ENCODE assay signal across 9 mouse cellular contexts in the genomic region with DNA sequence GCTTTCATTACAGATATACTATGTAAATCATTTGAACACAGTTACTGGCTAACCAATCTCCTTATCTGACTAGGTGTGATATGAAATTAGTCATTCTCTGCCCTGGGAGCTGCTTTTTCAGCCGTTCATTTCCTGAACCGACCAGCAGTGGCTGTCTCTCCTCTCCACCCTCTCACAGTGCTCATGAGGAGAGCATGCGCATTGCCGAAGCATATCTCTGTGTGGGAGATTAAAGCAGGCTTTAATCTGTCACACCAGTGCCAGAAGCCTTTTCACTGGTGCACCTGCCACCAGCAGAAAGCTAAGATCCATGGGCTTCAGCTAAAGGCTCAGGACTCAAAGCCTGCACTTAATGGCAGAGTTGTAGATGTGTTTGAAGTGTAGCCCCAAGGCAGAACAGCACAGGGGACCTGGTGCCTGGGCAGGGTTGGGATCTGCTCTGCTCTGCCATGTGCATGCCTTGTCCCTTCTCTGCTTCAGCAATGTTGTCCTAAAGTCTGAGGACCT. TPM values are rescaled to one million over a fixed set of nuclear protein-coding genes. Genes with fewer than 3 reads are reported as not detected.
DNase-seq lines count a peak whose midpoint lies in the region; ATAC-seq lines count a peak whose summit lies in the region.
"Had no signal": no experiment of that assay in that cellular context is flagged by ENCODE, and none has a peak within 500 bp of the region (broad histone marks: within the 10 kb centered on the region; RNA-seq: fewer than 3 reads in every experiment).

No protein-coding gene starts in this region.

- 90% methylated on average over 4 of the region's 4 CpGs for WGBS in forebrain, embryonic 10.5 days
- 75% methylated on average over 4 of the region's 4 CpGs for WGBS in forebrain, embryonic 12.5 days
- 37% methylated on average over 4 of the region's 4 CpGs for WGBS in liver, embryonic 12.5 days (ENCODE audit: insufficient replicate concordance)
- WGBS in liver, embryonic 11.5 days = 52% methylated on average over 4 of the region's 4 CpGs
- WGBS in stomach, embryonic 15.5 days = 46% methylated on average over 4 of the region's 4 CpGs

- peaks cover 43% of the 10 kb centered on the region for H3K4me1 ChIP-seq in forebrain, embryonic 10.5 days
- H3K4me1 ChIP-seq in forebrain, embryonic 12.5 days = peaks cover 60% of the 10 kb centered on the region
- peaks cover 15% of the 10 kb centered on the region for H3K4me1 ChIP-seq in liver, embryonic 12.5 days
- H3K4me1 ChIP-seq in liver, embryonic 11.5 days (replicated peaks; ENCODE audit: control insufficient read depth, insufficient read depth, low read length) = 0 out of 2 replicates have a peak, but pooled peaks cover 3% of the 10 kb centered on the region
- peaks cover 47% of the 10 kb centered on the region for H3K4me1 ChIP-seq in stomach, embryonic 15.5 days

- ATAC-seq in forebrain, embryonic 12.5 days (ENCODE audit: low FRiP score) = no peak
- ATAC-seq in liver, embryonic 12.5 days = peak; percentile 36; the same call in 1 of the 2 replicates
- no peak for ATAC-seq in liver, embryonic 11.5 days (replicated peaks; ENCODE audit: low FRiP score)
- peak; percentile 85 for ATAC-seq in stomach, embryonic 15.5 days (ENCODE audit: insufficient read depth, low FRiP score, low read depth)

- H3K27me3 ChIP-seq in forebrain, embryonic 10.5 days (ENCODE audit: poor library complexity, severe bottlenecking) = no peaks in the 10 kb centered on the region
- H3K27me3 ChIP-seq in forebrain, embryonic 12.5 days = no peaks in the 10 kb centered on the region
- H3K27me3 ChIP-seq in liver, embryonic 12.5 days (replicated peaks) = no peaks in the 10 kb centered on the region
- H3K27me3 ChIP-seq in liver, embryonic 11.5 days (replicated peaks; ENCODE audit: control insufficient read depth, insufficient read depth, low read length) = no peaks in the 10 kb centered on the region
- H3K27me3 ChIP-seq in stomach, embryonic 15.5 days (replicated peaks) = no peaks in the 10 kb centered on the region

- no peak overlapping the region for H3K4me2 ChIP-seq in forebrain, embryonic 12.5 days
- no peak overlapping the region for H3K4me2 ChIP-seq in liver, embryonic 12.5 days
- no peak overlapping the region for H3K4me2 ChIP-seq in liver, embryonic 11.5 days
- no peak overlapping the region for H3K4me2 ChIP-seq in stomach, embryonic 15.5 days

- no peak overlapping the region for H3K9ac ChIP-seq in forebrain, embryonic 12.5 days
- no peak overlapping the region for H3K9ac ChIP-seq in liver, embryonic 12.5 days
- no peak overlapping the region for H3K9ac ChIP-seq in liver, embryonic 11.5 days (ENCODE audit: low read depth, low read length)
- H3K9ac ChIP-seq in stomach, embryonic 15.5 days = no peak overlapping the region

- no peak for DNase-seq in forebrain, embryonic 10.5 days (ENCODE audit: extremely low spot score, low spot score)
- no peak for DNase-seq in liver, embryonic 11.5 days (ENCODE audit: low spot score)
- peak; percentile 87 for DNase-seq in induced T-regulatory cell, adult 2 months (ENCODE audit: low read depth)
- DNase-seq in testis, postnatal 14 days (ENCODE audit: low spot score) = no peak
- no peak for DNase-seq in adrenal gland, postnatal 25 days
- DNase-seq: gastrocnemius, postnatal 10 days had no signal

- peaks cover 92% of the 10 kb centered on the region for H3K36me3 ChIP-seq in forebrain, embryonic 10.5 days (replicated peaks)
- H3K36me3 ChIP-seq in forebrain, embryonic 12.5 days (replicated peaks) = peaks cover 56% of the 10 kb centered on the region
- H3K36me3 ChIP-seq in liver, embryonic 12.5 days = peaks cover 36% of the 10 kb centered on the region
- H3K36me3 ChIP-seq in liver, embryonic 11.5 days (ENCODE audit: control insufficient read depth, insufficient read depth, low read length) = peaks cover 7% of the 10 kb centered on the region; the same call in 1 of the 2 replicates
- peaks cover 12% of the 10 kb centered on the region; the same call in 1 of the 2 replicates for H3K36me3 ChIP-seq in stomach, embryonic 15.5 days

- no peaks in the 10 kb centered on the region for H3K9me3 ChIP-seq in forebrain, embryonic 10.5 days
- no peaks in the 10 kb centered on the region for H3K9me3 ChIP-seq in forebrain, embryonic 12.5 days
- H3K9me3 ChIP-seq in liver, embryonic 12.5 days (replicated peaks) = no peaks in the 10 kb centered on the region
- H3K9me3 ChIP-seq in liver, embryonic 11.5 days (ENCODE audit: control insufficient read depth, low read length) = no peaks in the 10 kb centered on the region
- no peaks in the 10 kb centered on the region for H3K9me3 ChIP-seq in stomach, embryonic 15.5 days

- peak overlapping the region; percentile 63 for H3K27ac ChIP-seq in forebrain, embryonic 10.5 days
- no peak overlapping the region for H3K27ac ChIP-seq in forebrain, embryonic 12.5 days
- H3K27ac ChIP-seq in liver, embryonic 12.5 days = no peak overlapping the region
- no peak overlapping the region for H3K27ac ChIP-seq in liver, embryonic 11.5 days (ENCODE audit: low read depth, low read length)
- peak overlapping the region; percentile 89 for H3K27ac ChIP-seq in stomach, embryonic 15.5 days

- H3K4me3 ChIP-seq in forebrain, embryonic 10.5 days = no peak overlapping the region
- H3K4me3 ChIP-seq in forebrain, embryonic 12.5 days (replicated peaks) = no peak overlapping the region
- no peak overlapping the region for H3K4me3 ChIP-seq in liver, embryonic 12.5 days
- no peak overlapping the region for H3K4me3 ChIP-seq in liver, embryonic 11.5 days (ENCODE audit: low read depth, low read length)
- H3K4me3 ChIP-seq in stomach, embryonic 15.5 days (replicated peaks) = no peak overlapping the region

RNA-seq across cellular contexts. Expression of a gene that starts 42.8 kb away (rescaled TPM):
- polyA plus RNA-seq in forebrain, embryonic 10.5 days (2016; fragmentation: Nextera tagmentation; extraction: Ambion mirVana) = 3.6 and 4.4 TPM in 2 replicates
- polyA plus RNA-seq in forebrain, embryonic 12.5 days (2016; fragmentation: Nextera tagmentation; extraction: Ambion mirVana) = 2.9 and 4.5 TPM in 2 replicates
- polyA plus RNA-seq in liver, embryonic 12.5 days (2016; fragmentation: Nextera tagmentation; extraction: Ambion mirVana) = 0.28 and 0.46 TPM in 2 replicates
- 0.86 and 1.8 TPM in 2 replicates for polyA plus RNA-seq in liver, embryonic 11.5 days (2014; fragmentation: Nextera tagmentation; extraction: Ambion mirVana)
- polyA plus RNA-seq in stomach, embryonic 15.5 days (2015; fragmentation: Nextera tagmentation; extraction: Ambion mirVana) = 2.8 and 4.7 TPM in 2 replicates
- 33.9 and 35.3 TPM in 2 replicates for total RNA-seq in adrenal gland, postnatal 25 days (2021)

RNA-seq across cellular contexts. Expression of a gene that starts 42.9 kb away (rescaled TPM):
- 82.1 and 84.3 TPM in 2 replicates for polyA plus RNA-seq in forebrain, embryonic 10.5 days (2016; fragmentation: Nextera tagmentation; extraction: Ambion mirVana)
- polyA plus RNA-seq in forebrain, embryonic 12.5 days (2016; fragmentation: Nextera tagmentation; extraction: Ambion mirVana) = 113 and 124 TPM in 2 replicates
- polyA plus RNA-seq in liver, embryonic 12.5 days (2016; fragmentation: Nextera tagmentation; extraction: Ambion mirVana) = 21.8 and 24.0 TPM in 2 replicates
- 36.0 and 36.9 TPM in 2 replicates for polyA plus RNA-seq in liver, embryonic 11.5 days (2014; fragmentation: Nextera tagmentation; extraction: Ambion mirVana)
- polyA plus RNA-seq in stomach, embryonic 15.5 days (2015; fragmentation: Nextera tagmentation; extraction: Ambion mirVana) = 58.9 and 63.8 TPM in 2 replicates
- total RNA-seq in adrenal gland, postnatal 25 days (2021) = 38.3 and 57.5 TPM in 2 replicates

RNA-seq across cellular contexts. Expression of a gene that starts 54.8 kb away (rescaled TPM):
- polyA plus RNA-seq in forebrain, embryonic 10.5 days (2016; fragmentation: Nextera tagmentation; extraction: Ambion mirVana) = 0.36 and 0.47 TPM in 2 replicates
- polyA plus RNA-seq in forebrain, embryonic 12.5 days (2016; fragmentation: Nextera tagmentation; extraction: Ambion mirVana) = 0.85 and 1.3 TPM in 2 replicates
- polyA plus RNA-seq in liver, embryonic 12.5 days (2016; fragmentation: Nextera tagmentation; extraction: Ambion mirVana) = 0.49 and 0.62 TPM in 2 replicates
- 0.81 and 1.2 TPM in 2 replicates for polyA plus RNA-seq in liver, embryonic 11.5 days (2014; fragmentation: Nextera tagmentation; extraction: Ambion mirVana)
- polyA plus RNA-seq in stomach, embryonic 15.5 days (2015; fragmentation: Nextera tagmentation; extraction: Ambion mirVana) = 6.4 and 7.8 TPM in 2 replicates
- 18.1 and 31.4 TPM in 2 replicates for total RNA-seq in adrenal gland, postnatal 25 days (2021)

Comparison
In these comparisons a context has a peak if more than half of its experiments do, and no peak if none do; other contexts are left out.
1. H3K27ac ChIP-seq: peak in forebrain, embryonic 10.5 days (single experiment) and stomach, embryonic 15.5 days (single experiment); none in forebrain, embryonic 12.5 days (single experiment), liver, embryonic 12.5 days (single experiment) and liver, embryonic 11.5 days (single experiment).
2. ATAC-seq: peak in liver, embryonic 12.5 days (single experiment) and stomach, embryonic 15.5 days (single experiment); none in forebrain, embryonic 12.5 days (single experiment) and liver, embryonic 11.5 days (single experiment).